ENCODE assay signal across 8 mouse cellular contexts in the genomic region with DNA sequence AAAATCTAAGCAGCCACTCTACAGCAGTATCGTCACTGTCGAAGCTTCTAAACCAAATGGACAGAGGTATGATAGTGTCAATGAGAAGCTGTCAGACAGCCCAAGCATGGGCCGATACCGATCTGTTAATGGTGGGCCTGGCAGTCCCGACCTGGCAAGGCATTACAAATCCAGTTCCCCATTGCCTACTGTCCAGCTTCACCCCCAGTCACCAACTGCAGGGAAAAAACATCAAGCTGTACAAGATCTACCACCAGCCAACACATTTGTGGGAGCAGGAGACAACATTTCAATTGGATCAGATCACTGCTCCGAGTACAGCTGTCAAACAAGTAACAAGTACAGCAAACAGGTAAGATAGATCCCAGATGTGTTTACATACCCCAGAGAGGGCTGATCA. TPM values are rescaled to one million over a fixed set of nuclear protein-coding genes. Genes with fewer than 3 reads are reported as not detected.
DNase-seq lines count a peak whose midpoint lies in the region; ATAC-seq lines count a peak whose summit lies in the region.

No protein-coding gene starts in this region.

- no peak for DNase-seq in lung, adult 18-20 months
- DNase-seq in forebrain, embryonic 14.5 days (ENCODE audit: low spot score), result no peak
- DNase-seq in right cerebral cortex, postnatal 10 days (ENCODE audit: low spot score in 2 of 2), result no peak

- H3K4me3 ChIP-seq in lung, embryonic 15.5 days, result peak overlapping the region; percentile 11; the same call in 1 of the 2 replicates
- H3K4me3 ChIP-seq in forebrain, embryonic 14.5 days (ENCODE audit: low read depth, low read length), result peak overlapping the region; percentile 65; the same call in 1 of the 2 replicates
- peak overlapping the region; percentile 67 for H3K4me3 ChIP-seq in limb, embryonic 13.5 days
- peak overlapping the region; percentile 70 for H3K4me3 ChIP-seq in stomach, embryonic 15.5 days (replicated peaks)

- H3K27me3 ChIP-seq in lung, embryonic 15.5 days, result peaks cover 25% of the 10 kb centered on the region
- H3K27me3 ChIP-seq in forebrain, embryonic 14.5 days (replicated peaks; ENCODE audit: control insufficient read depth, insufficient read depth, low read length), result no peaks in the 10 kb centered on the region
- H3K27me3 ChIP-seq in limb, embryonic 13.5 days, result peaks cover 27% of the 10 kb centered on the region
- H3K27me3 ChIP-seq in stomach, embryonic 15.5 days (replicated peaks), result no peaks in the 10 kb centered on the region

- H3K27ac ChIP-seq in lung, embryonic 15.5 days, result no peak overlapping the region
- no peak overlapping the region for H3K27ac ChIP-seq in forebrain, embryonic 14.5 days (ENCODE audit: low read depth, low read length)
- H3K27ac ChIP-seq in limb, embryonic 13.5 days, result no peak overlapping the region
- H3K27ac ChIP-seq in stomach, embryonic 15.5 days, result no peak overlapping the region

- peaks cover 22% of the 10 kb centered on the region for H3K4me1 ChIP-seq in lung, embryonic 15.5 days
- H3K4me1 ChIP-seq in forebrain, embryonic 14.5 days (ENCODE audit: control insufficient read depth, insufficient read depth, low read length), result peaks cover 16% of the 10 kb centered on the region
- H3K4me1 ChIP-seq in limb, embryonic 13.5 days, result peaks cover 34% of the 10 kb centered on the region
- H3K4me1 ChIP-seq in stomach, embryonic 15.5 days, result 0 out of 2 replicates have a peak, but pooled peaks cover 7% of the 10 kb centered on the region

- 24% methylated on average over 6 of the region's 6 CpGs for WGBS in lung, embryonic 15.5 days
- whole genome bisulfite sequencing in forebrain, embryonic 14.5 days, result 46% methylated on average over 6 of the region's 6 CpGs
- 18% methylated on average over 6 of the region's 6 CpGs for WGBS in limb, embryonic 13.5 days
- WGBS in stomach, embryonic 15.5 days, result 24% methylated on average over 6 of the region's 6 CpGs

- no peak overlapping the region for H3K9ac ChIP-seq in lung, embryonic 15.5 days
- H3K9ac ChIP-seq in forebrain, embryonic 14.5 days (ENCODE audit: low read length), result no peak overlapping the region
- 0 out of 2 replicates have a peak overlapping the region, but pooled peaks have one; percentile 1 for H3K9ac ChIP-seq in limb, embryonic 13.5 days
- H3K9ac ChIP-seq in stomach, embryonic 15.5 days, result no peak overlapping the region

- H3K4me2 ChIP-seq in lung, embryonic 15.5 days, result peak overlapping the region; percentile 98; the same call in 1 of the 2 replicates
- peak overlapping the region; percentile 96 for H3K4me2 ChIP-seq in forebrain, embryonic 14.5 days (ENCODE audit: low read length)
- peak overlapping the region; percentile 94 for H3K4me2 ChIP-seq in limb, embryonic 13.5 days (replicated peaks)
- H3K4me2 ChIP-seq in stomach, embryonic 15.5 days, result peak overlapping the region; percentile 93

- no peak for ATAC-seq in lung, embryonic 15.5 days (ENCODE audit: borderline replicate concordance, extremely low read depth, low FRiP score, low TSS enrichment)
- no peak for ATAC-seq in forebrain, embryonic 14.5 days
- ATAC-seq in limb, embryonic 13.5 days (ENCODE audit: low FRiP score, low read depth), result no peak
- no peak for ATAC-seq in stomach, embryonic 15.5 days (ENCODE audit: insufficient read depth, low FRiP score, low read depth)
- no peak for ATAC-seq in megakaryocyte progenitor cell, adult 5-6 weeks (replicated peaks; ENCODE audit: poor library complexity)
- no peak for ATAC-seq in inflammation-experienced regulatory T-cells, adult 6 months

- H3K9me3 ChIP-seq in lung, embryonic 15.5 days, result no peaks in the 10 kb centered on the region
- H3K9me3 ChIP-seq in forebrain, embryonic 14.5 days (replicated peaks; ENCODE audit: control insufficient read depth, low read length), result no peaks in the 10 kb centered on the region
- H3K9me3 ChIP-seq in limb, embryonic 13.5 days, result no peaks in the 10 kb centered on the region
- no peaks in the 10 kb centered on the region for H3K9me3 ChIP-seq in stomach, embryonic 15.5 days

- H3K36me3 ChIP-seq in lung, embryonic 15.5 days, result no peaks in the 10 kb centered on the region
- no peaks in the 10 kb centered on the region for H3K36me3 ChIP-seq in forebrain, embryonic 14.5 days (ENCODE audit: control insufficient read depth, insufficient read depth, low read length)
- no peaks in the 10 kb centered on the region for H3K36me3 ChIP-seq in limb, embryonic 13.5 days
- H3K36me3 ChIP-seq in stomach, embryonic 15.5 days, result no peaks in the 10 kb centered on the region

RNA-seq across cellular contexts. Expression of gene Pcdh7, which starts 4.2 kb away (rescaled TPM):
- 3.6 and 3.7 TPM in 2 replicates for polyA plus RNA-seq in lung, embryonic 15.5 days (2015; fragmentation: Nextera tagmentation; extraction: Ambion mirVana)
- 8.3 and 10.7 TPM in 2 replicates for polyA plus RNA-seq in forebrain, embryonic 14.5 days (2014; fragmentation: Nextera tagmentation; extraction: Ambion mirVana)
- 8.3 and 10.3 TPM in 2 replicates for polyA plus RNA-seq in limb, embryonic 13.5 days (2015; fragmentation: Nextera tagmentation; extraction: Ambion mirVana)
- 9.5 and 10.0 TPM in 2 replicates for polyA plus RNA-seq in stomach, embryonic 15.5 days (2015; fragmentation: Nextera tagmentation; extraction: Ambion mirVana)
- total RNA-seq in megakaryocyte progenitor cell, adult 5-6 weeks (2015), result 1.8 and 2.2 TPM in 2 replicates
- total RNA-seq in megakaryocyte progenitor cell, adult 5-6 weeks (2017), result 0.58 and 4.7 TPM in 2 replicates
- not detected for polyA plus RNA-seq in inflammation-experienced regulatory T-cells, adult 6 months (2017; shearing (Covaris generic))

Comparison
In these comparisons a context has a peak if more than half of its experiments do, and no peak if none do; other contexts are left out.
1. H3K4me3 ChIP-seq: peak in every context shown above with its lines; median percentile 70 in stomach, embryonic 15.5 days; 67 in limb, embryonic 13.5 days; 65 in forebrain, embryonic 14.5 days; 11 in lung, embryonic 15.5 days.